Mouse (Mus musculus): ENCODE data around the gene Pdyn.

The Pdyn gene

GRCm38 (mm10) chr2:129699484-129700158, at the start of gene Pdyn:
Pdyn (minus strand) TSS chr2:129699844.
- DNase-seq, result no peak

GRCm38 (mm10) chr2:129742016-129742415, 42.4 kb upstream of the Pdyn start:
- no peak for DNase-seq

DNA sequence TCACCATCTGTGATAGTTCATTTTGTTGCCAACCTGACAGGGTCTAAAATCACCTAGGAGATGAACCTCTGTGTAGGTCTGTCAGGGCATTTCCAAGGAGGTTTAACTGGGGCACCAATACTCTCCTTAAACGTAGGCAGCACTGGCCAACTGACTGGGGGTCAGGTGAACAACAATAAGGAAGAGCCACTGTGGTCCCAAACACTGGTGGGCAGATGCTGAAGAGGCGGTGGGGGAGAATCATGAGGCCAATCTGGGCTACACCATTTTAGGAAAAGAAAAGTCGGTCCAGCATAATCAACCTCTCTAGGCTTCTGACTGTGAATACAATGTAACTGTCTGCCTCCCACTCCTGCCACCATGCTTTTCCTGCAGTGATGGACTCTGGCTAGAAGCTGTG, 40.9 kb upstream of the Pdyn start:
- DNase-seq, result no peak

- no peak for DNase-seq
These were observed 34.4 kb upstream of the Pdyn start for GRCm38 (mm10) chr2:129734031-129734430.

DNA sequence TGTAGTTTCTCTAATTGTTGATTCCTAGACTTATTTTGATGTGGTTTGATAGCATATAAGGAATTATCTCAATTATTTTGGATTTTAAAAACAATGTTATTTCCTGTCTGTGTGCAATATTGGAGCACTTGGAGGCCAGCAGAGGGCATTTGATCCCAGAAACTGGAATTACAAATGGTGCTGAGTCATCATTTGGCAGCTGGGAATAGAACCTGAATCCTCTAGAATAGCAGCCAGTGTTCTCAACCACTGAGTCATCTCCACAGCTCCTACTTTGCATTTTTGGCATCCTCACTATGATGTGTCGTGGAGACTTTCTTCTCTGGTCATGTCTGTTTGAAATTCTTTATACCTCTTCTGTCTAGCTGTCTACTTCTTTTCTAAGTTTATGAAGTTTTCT, 30.0 kb upstream of the Pdyn start:
- DNase-seq, result no peak

DNA sequence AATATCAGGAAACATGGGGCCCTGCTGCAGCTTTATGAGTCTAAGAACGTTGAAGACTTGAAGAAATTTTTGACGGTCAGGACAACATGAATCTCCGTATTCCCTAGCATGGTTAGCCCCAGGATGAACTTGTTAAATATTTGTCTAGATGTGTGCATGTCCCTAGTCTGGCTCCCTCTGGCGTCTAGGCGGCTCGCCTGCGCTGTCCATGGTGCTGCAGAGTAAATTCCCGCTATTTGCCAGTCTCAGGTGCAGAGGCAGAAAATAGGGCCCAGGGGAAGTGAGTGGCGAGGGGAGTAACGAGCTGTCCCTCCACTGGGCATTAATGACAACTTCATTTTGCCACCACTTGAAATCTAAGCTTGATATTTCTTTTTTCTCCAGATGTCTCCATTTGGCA, 16.0 kb upstream of the Pdyn start:
- DNase-seq, result peak; percentile 11

GRCm38 (mm10) chr2:129713026-129713544, 13.4 kb upstream of the Pdyn start:
- no peak for DNase-seq

DNA sequence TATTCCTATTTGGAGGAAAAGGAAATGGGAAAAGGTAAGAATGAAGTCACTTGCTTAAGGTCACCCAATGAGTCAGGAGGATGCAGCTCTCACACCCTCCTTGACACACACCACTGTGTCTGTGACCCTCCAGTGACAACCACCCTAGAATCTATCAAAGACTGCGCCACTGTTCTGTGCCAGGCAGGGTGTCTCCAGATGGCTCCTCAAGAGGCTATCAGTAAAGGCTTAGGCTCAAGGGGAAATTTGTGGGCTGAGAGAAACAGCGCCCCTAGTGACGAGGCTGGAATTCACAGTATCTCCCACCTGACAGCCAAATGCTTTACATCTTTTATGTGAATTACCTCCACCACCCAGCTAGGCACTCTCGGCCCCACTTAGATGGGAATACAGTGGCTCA, 3.6 kb downstream of the Pdyn start:
- peak; percentile 47 for DNase-seq

GRCm38 (mm10) chr2:129694303-129694702, 5.3 kb downstream of the Pdyn start:
- DNase-seq, result no peak

DNA sequence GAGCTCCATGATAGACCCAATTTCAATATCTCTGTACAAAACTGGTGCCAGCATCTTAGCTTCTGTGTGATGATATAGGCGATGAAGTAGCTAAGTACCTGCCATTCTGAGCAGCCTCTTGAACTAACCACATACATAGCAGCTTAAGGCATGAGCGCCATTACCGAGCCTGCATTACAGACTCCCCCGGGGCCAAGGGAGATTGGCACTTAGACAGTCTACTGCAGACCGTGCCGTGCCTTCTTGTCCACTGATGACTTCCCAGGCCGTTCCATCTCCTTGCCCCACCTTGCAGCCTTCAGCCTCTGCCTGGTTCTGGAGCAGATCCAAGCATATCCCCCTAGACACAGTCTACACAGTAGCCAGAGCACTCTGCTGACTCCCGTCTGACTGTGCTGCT, 7.0 kb downstream of the Pdyn start:
- no peak for DNase-seq

DNA sequence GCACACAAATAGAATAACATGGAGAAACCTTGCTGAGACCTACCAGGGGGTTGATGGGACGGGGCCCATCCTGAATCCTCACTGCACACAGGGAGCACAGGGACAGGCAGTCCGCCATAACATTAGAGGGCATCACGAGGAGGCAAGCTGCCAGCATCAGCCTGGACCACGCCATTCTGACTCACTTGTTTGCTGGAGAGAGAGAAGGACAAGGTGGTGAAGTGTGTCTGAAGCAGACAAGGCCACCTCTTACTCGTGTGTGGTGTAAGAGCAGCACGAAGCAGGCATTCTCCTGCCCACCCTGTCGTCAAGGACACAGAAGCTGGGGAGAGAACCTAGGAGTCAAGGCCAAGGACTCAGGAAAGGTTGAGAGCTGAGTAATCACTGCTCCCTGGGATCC, 9.9 kb downstream of the Pdyn start:
- no peak for DNase-seq

DNA sequence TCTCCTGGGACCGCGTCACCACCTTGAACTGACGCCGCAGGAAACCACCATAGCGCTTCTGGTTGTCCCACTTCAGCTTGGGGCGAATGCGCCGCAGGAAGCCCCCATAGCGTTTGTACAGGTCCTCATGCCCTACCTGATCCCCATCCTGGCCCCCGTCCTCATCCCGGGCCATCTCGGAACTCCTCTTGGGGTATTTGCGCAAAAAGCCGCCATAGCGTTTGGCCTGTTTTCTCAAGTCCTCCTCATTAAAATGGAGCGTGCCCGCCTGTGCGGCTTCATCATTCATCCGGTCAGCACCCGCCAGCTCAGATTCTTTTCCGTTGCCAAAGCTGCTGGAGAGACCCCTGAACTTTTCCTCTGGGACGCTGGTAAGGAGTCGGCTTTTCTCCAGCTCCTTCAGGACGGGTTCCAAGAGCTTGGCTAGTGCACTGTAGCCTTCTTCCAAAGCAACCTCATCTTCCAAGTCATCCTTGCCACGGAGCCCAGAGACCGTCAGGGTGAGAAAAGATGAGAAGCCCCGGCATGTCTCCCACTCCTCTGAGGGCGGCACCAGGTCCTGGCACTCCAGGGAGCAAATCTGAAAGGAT, 11.5 kb downstream of the Pdyn start:
- no peak for DNase-seq

- no peak for DNase-seq
These were observed 12.7 kb downstream of the Pdyn start for GRCm38 (mm10) chr2:129686908-129687307.

DNA sequence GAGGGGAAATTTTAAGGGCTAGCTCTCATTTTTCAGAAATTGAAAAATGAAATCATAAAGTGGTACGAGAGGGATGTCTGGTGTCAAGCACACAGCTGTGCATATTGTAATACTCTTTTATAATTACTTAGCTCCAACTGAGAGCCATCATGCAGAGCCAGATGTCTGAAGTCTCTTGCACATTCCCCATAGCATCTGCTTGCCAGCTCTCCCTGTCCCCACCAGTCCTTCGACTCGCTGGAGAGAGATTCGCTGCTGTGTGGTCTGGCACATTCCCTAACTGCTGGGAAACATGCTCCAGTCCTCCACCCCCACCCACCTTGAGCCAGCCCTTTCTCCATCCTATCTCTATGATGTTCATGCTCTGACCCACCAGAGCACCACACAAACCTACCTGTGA, 15.6 kb downstream of the Pdyn start:
- no peak for DNase-seq

DNA sequence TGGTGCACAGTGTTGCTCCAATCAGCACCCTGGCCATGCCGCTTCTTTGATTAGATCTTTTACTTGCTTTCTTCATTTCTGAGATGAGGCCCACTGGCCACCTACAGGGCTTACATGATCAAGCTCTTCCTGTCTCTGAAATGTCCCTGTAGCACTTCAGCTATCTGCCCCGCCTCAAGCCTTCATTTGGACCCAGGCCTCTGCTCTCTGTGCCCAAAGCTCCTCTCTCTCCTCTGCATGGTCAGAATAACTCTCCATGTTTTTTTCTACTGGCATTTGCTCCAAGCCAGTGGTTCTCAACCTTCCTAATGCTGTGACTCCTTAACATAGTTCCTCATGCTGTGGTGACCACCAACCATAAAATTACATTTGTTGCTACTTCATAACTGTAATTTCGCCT, 19.4 kb downstream of the Pdyn start:
- DNase-seq, result no peak

- no peak for DNase-seq
These were observed 20.6 kb downstream of the Pdyn start for GRCm38 (mm10) chr2:129679066-129679465.

DNA sequence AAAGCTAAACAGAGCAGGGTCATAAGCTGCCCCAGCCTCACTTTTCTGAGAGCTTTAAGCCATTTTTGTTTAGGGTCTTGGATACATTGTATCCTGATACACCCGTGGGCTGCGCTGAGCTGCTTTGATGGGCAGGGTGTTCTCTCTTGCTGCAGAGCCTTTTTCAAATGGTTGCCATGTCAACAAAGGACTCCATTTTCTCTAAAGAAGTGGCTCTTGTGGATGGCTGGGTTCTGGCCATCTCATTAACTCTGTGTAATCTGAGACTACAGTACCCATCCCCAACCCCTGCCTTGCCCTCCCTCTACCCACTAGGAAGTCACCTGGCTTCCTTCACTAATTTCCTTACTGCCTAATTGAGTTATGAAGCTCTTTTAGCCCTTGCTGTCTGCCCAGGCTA, 22.0 kb downstream of the Pdyn start:
- DNase-seq, result no peak

- DNase-seq, result peak; percentile 86
These were observed 24.6 kb downstream of the Pdyn start for GRCm38 (mm10) chr2:129674935-129675634.

DNA sequence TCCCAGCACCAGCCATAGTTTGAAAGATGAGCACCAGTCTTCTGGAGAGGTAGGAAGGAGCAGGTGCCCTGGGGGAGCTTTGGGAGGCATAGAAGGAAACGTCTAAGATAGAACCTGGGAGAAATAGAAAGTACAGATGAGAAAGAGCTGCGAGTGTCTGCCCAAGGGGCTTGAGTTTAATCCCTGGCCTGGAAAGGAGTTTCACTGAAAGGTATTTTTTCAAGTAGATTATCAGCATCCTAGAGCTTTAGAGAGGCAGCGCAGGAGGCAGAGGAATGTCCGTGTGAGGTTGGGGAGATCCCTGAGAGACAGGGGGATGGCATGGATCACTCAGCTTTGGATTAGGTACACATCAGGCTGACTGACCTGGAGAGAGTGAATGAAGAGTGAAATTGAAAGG, 27.7 kb downstream of the Pdyn start:
- no peak for DNase-seq

DNA sequence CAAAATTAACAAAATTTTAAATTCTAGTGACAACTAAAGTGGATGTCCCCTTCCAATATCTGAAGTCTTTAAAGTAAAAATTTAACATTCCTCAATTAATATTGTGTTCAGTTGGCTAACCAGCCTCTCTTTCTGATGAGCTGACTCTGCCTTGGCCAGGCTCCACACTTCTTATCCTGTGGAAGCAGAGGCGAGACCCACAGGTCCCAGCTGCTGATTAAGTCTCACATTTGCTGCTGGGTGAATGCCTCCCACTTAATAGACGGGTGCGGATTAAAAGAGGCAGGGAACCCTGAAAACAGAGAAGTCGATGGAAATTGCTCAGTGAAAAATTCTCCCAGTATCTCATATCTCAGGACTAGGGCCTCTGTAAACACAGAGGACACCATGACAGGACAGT, 37.2 kb downstream of the Pdyn start:
- DNase-seq, result no peak

GRCm38 (mm10) chr2:129660020-129660419, 39.6 kb downstream of the Pdyn start:
- peak; percentile 28 for DNase-seq

DNA sequence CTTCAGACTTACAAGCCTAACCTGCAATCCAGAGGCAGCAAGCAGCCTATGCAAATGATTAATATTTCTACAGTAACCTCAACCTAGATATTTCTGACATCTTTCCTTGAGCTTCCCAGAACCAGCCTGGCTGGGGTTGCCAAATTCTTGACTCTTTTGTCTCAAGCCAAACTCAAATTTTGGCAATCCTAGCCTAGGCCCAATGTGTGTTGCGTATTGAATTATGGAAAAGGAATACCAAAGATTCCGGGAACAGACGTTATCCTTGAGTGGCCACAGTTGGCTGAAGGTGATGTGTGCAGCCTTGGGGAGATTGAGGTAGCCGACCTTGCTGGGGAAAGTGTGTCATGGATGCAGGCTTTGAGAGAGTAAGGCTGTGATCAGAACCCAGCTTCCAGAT, 40.8 kb downstream of the Pdyn start:
- DNase-seq, result no peak

DNA sequence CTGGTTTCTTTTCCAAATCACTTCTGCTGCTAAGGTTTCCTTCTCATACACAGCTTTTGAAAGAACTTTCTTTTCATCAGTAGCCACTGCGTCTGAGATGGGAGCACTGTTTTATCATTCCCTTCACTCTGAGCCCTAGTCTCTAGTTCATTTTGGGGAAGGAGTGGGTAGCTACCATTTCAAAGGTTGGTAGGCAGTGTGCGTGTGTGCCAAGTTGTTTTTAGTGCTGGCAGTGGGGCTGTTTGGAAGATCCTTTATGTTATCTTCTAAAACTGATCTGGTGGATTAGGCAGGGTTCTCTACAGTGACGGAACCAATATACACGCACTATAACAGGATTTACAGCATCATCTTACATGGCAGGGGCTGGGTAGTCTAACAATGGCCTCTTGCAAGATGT, 44.6 kb downstream of the Pdyn start:
- no peak for DNase-seq

- no peak for DNase-seq
These were observed 45.3 kb downstream of the Pdyn start for GRCm38 (mm10) chr2:129654233-129654950.
